Mouse (Mus musculus): ENCODE data around the gene Elmod2.

Gene Elmod2

GRCm38 (mm10) chr8:83272464-83272863 is 59.8 kb downstream of the Elmod2 start:
- DNase-seq: no peak

DNA sequence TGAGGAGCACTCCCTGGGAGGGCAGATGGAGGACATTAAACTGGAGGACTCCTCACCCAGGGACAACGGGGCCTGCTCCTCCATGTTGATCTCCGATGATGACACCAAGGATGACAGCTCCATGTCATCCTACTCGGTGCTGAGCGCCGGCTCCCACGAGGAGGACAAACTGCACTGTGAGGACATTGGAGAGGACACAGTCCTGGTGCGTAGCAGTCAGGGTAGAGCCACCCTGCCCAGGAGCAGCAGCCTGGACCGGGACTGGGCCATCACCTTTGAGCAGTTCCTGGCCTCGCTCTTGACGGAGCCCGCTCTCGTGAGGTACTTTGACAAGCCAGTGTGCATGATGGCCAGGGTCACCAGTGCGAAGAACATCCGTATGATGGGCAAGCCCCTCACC is 61.1 kb downstream of the Elmod2 start:
- no peak for DNase-seq
